Mouse (Mus musculus): ENCODE data around the gene Tmed8.

- TF ChIP-seq CTCF (IDR thresholded peaks at IDR 0.05; ENCODE audit: low read depth, low read length) (no peak), POLR2A (IDR thresholded peaks at IDR 0.05; ENCODE audit: insufficient read depth, low read length) (no peak)
These were observed 58.1 kb downstream of the Tmed8 start for GRCm38 (mm10) chr12:87142156-87142555.

Data from ES-Bruce4 (cell line).